ENCODE assay signal across 8 mouse cellular contexts in the genomic region with DNA sequence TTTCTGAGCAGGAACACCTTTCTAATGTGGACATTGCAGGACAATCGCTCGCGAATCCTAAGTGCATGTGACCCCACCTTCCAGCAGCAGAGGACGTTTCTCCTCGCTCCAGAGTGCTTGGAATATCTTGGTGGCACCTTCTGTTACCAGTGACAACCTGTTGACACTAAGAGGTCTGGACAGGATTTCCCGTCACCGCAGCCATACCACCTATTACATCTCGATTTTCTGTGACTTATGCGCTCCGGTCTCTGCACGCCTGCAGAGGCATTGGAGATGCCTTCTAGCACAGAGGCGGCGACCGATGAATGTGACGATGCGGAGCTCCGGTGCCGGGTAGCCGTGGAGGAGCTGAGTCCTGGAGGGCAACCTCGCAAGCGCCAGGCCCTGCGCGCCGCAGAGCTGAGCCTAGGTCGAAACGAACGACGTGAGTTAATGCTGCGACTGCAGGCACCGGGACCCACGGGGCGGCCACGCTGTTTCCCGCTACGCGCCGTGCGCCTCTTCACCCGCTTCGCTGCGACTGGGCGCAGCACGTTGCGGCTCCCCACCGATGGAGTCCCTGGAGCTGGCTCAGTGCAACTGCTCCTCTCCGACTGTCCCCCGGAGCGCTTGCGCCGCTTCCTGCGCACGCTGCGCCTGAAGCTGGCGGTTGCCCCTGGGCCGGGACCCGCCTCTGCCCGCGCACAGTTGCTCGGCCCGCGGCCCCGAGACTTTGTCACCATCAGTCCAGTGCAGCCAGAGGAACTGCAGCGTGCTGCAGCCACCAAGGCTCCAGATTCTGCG. TPM values are rescaled to one million over a fixed set of nuclear protein-coding genes. Genes with fewer than 3 reads are reported as not detected.
DNase-seq lines count a peak whose midpoint lies in the region; ATAC-seq and TF ChIP-seq lines count a peak whose summit lies in the region.

No protein-coding gene starts in this region.

- peaks cover 11 to 20% of the 10 kb centered on the region in 2 experiments; a peak in 3 of 4 replicates for H3K4me1 ChIP-seq in heart, embryonic 14.5 days (ENCODE audit: control insufficient read depth in 2 of 2, insufficient read depth in 2 of 2, low read length in 2 of 2)
- peaks cover 12% of the 10 kb centered on the region for H3K4me1 ChIP-seq in neural tube, embryonic 14.5 days (ENCODE audit: control insufficient read depth, insufficient read depth, low read length)

- H3K36me3 ChIP-seq in heart, embryonic 14.5 days (ENCODE audit: control insufficient read depth, insufficient read depth, low read length): peaks cover 28% of the 10 kb centered on the region
- H3K36me3 ChIP-seq in neural tube, embryonic 14.5 days (ENCODE audit: control insufficient read depth, insufficient read depth, low read length): no peaks in the 10 kb centered on the region

- H3K27ac ChIP-seq in heart, embryonic 14.5 days (replicated peaks in 1 of 2; ENCODE audit: control insufficient read depth in 1 of 2, insufficient read depth in 1 of 2, low read depth in 2 of 2, low read length in 2 of 2): peak overlapping the region; percentile 18 to 66
- no peak overlapping the region for H3K27ac ChIP-seq in neural tube, embryonic 14.5 days (ENCODE audit: low read depth, low read length)

- peak; percentile 72; the same call in 1 of the 2 replicates for ATAC-seq in frontal cortex, adult (ENCODE audit: low TSS enrichment)
- 0 out of 2 replicates have a peak, but pooled peaks have one; percentile 11 for ATAC-seq in heart, embryonic 14.5 days (ENCODE audit: insufficient number of reproducible peaks, insufficient read depth, low FRiP score, low read depth)
- peak; percentile 39; the same call in 1 of the 2 replicates for ATAC-seq in neural tube, embryonic 14.5 days (ENCODE audit: low read depth)
- no peak for ATAC-seq in monocyte, adult 5-6 weeks (replicated peaks; ENCODE audit: insufficient number of reproducible peaks, low FRiP score, low TSS enrichment, poor library complexity, severe bottlenecking)

- under 1% methylated on average over 64 of the region's 64 CpGs for WGBS in heart, embryonic 14.5 days
- under 1% methylated on average over 64 of the region's 64 CpGs for WGBS in neural tube, embryonic 14.5 days

- H3K4me2 ChIP-seq in heart, embryonic 14.5 days (ENCODE audit: low read length): peak overlapping the region; percentile 96
- peak overlapping the region; percentile 98 for H3K4me2 ChIP-seq in neural tube, embryonic 14.5 days (ENCODE audit: low read depth, low read length)

- peak overlapping the region; percentile 61 to 71 for H3K4me3 ChIP-seq in heart, embryonic 14.5 days (ENCODE audit: control insufficient read depth in 1 of 2, insufficient read depth in 1 of 2, low read depth in 1 of 2, low read length in 2 of 2)
- peak overlapping the region; percentile 41 for H3K4me3 ChIP-seq in neural tube, embryonic 14.5 days (ENCODE audit: low read depth, low read length)

- no peak for DNase-seq in frontal cortex, postnatal 10 days (ENCODE audit: low spot score in 2 of 2)
- peak; percentile 78 for DNase-seq in A20 (ENCODE audit: low read depth, low spot score)
- peak; percentile 44 for DNase-seq in brain, embryonic 14.5 days (ENCODE audit: low read depth)
- DNase-seq in liver: peak; percentile 67

- no peak for TF ChIP-seq POLR2A in brain, embryonic 14.5 days (IDR thresholded peaks at IDR 0.05; ENCODE audit: borderline replicate concordance, extremely low read depth, insufficient read depth, insufficient read length, poor library complexity, severe bottlenecking)

- peak overlapping the region; percentile 79 for H3K9ac ChIP-seq in heart, embryonic 14.5 days (ENCODE audit: low read length)
- H3K9ac ChIP-seq in neural tube, embryonic 14.5 days (replicated peaks; ENCODE audit: low read depth, low read length): peak overlapping the region; percentile 53

- no peak for TF ChIP-seq CTCF in brain, embryonic 14.5 days (IDR thresholded peaks at IDR 0.05; ENCODE audit: borderline replicate concordance, extremely low read depth, insufficient read depth, insufficient read length)

- no peaks in the 10 kb centered on the region for H3K27me3 ChIP-seq in heart, embryonic 14.5 days (ENCODE audit: control insufficient read depth, insufficient read depth, low read length)
- no peaks in the 10 kb centered on the region for H3K27me3 ChIP-seq in neural tube, embryonic 14.5 days (ENCODE audit: control insufficient read depth, insufficient read depth, low read length)

- H3K9me3 ChIP-seq in heart, embryonic 14.5 days (ENCODE audit: control insufficient read depth, low read length): no peaks in the 10 kb centered on the region
- H3K9me3 ChIP-seq in neural tube, embryonic 14.5 days (ENCODE audit: control insufficient read depth, low read length): no peaks in the 10 kb centered on the region

RNA-seq across cellular contexts. Expression of a gene that starts 0.8 kb away (rescaled TPM):
- polyA plus RNA-seq in brain, embryonic 14.5 days (2012; rRNA removed): 7.7 TPM in 2 replicates
- polyA plus RNA-seq in heart, embryonic 14.5 days (2014; fragmentation: Nextera tagmentation; extraction: Ambion mirVana): 8.7 and 9.2 TPM in 2 replicates
- polyA plus RNA-seq in neural tube, embryonic 14.5 days (2014; fragmentation: Nextera tagmentation; extraction: Ambion mirVana): 0.75 and 1.0 TPM in 2 replicates
- 0.21 TPM in 1 of 3 replicates, not detected in the others for total RNA-seq in monocyte, adult 5-6 weeks (2017)

RNA-seq across cellular contexts. Expression of a gene that starts 7.9 kb away (rescaled TPM):
- polyA plus RNA-seq in brain, embryonic 14.5 days (2012; rRNA removed): 5.9 TPM in 2 replicates
- polyA plus RNA-seq in heart, embryonic 14.5 days (2014; fragmentation: Nextera tagmentation; extraction: Ambion mirVana): 8.8 and 9.8 TPM in 2 replicates
- polyA plus RNA-seq in neural tube, embryonic 14.5 days (2014; fragmentation: Nextera tagmentation; extraction: Ambion mirVana): 2.4 and 5.2 TPM in 2 replicates
- 103 to 136 TPM (median 112 TPM) in 3 replicates for total RNA-seq in monocyte, adult 5-6 weeks (2017)

RNA-seq across cellular contexts. Expression of a gene that starts 41.7 kb away (rescaled TPM):
- polyA plus RNA-seq in brain, embryonic 14.5 days (2012; rRNA removed): 6.9 and 7.0 TPM in 2 replicates
- 125 TPM in 2 replicates for polyA plus RNA-seq in heart, embryonic 14.5 days (2014; fragmentation: Nextera tagmentation; extraction: Ambion mirVana)
- polyA plus RNA-seq in neural tube, embryonic 14.5 days (2014; fragmentation: Nextera tagmentation; extraction: Ambion mirVana): 2.5 and 3.9 TPM in 2 replicates
- 0.48 to 4.1 TPM (median 0.53 TPM) in 3 replicates for total RNA-seq in monocyte, adult 5-6 weeks (2017)

Comparison
In these comparisons a context has a peak if more than half of its experiments do, and no peak if none do; other contexts are left out.
1. DNase-seq: peak in A20 (single experiment), brain, embryonic 14.5 days (single experiment) and liver (single experiment); none in frontal cortex, postnatal 10 days (0 of 2).
2. RNA of a gene that starts 41.7 kb away (polyA plus RNA-seq): 125 TPM in heart, embryonic 14.5 days; 6.9 to 7.0 TPM in brain, embryonic 14.5 days and 2.5 to 3.9 TPM in neural tube, embryonic 14.5 days; every median in the first group is over 10 times any median in the second.